Mouse (Mus musculus) MEL (cell line): ENCODE results near the gene Fkbp14. TPM values are rescaled to one million over a fixed set of nuclear protein-coding genes. Genes with fewer than 3 reads are reported as not detected.

Experiments used
- DNase-seq: peaks from one replicate; pipeline ENCODE4 v3.0.0; 2011; ENCODE audit warnings: low read depth, low spot score
- H3K27ac ChIP-seq: 2 replicates; pipeline ENCODE4 v1.5.1; 2012; ENCODE audit warnings: low read depth, mild to moderate bottlenecking, control low read depth, low read length, moderate library complexity; ENCODE audit not compliant: control insufficient read depth
- H3K27me3 ChIP-seq, 2 experiments: fragments of 150-350 bp in 1 of 2; sonication (generic) in 1 of 2; 2 replicates each; pipeline ENCODE4 v1.6.1; 2012; ENCODE audit warnings: low read length in 2 of 2, mild to moderate bottlenecking in 2 of 2, improper control_type of control experiment in 1 of 2, moderate library complexity in 1 of 2; ENCODE audit not compliant: insufficient read depth in 2 of 2, control insufficient read depth in 1 of 2
- H3K36me3 ChIP-seq, 2 experiments: 2 replicates each; pipeline ENCODE4 v1.6.1; 2012 to 2014; ENCODE audit warnings: low read length in 2 of 2, improper control_type of control experiment in 1 of 2, inconsistent platforms in 1 of 2, mild to moderate bottlenecking in 1 of 2; ENCODE audit not compliant: insufficient read depth in 2 of 2, control insufficient read depth in 1 of 2
- H3K4me1 ChIP-seq, 2 experiments: fragments of 150-350 bp in 1 of 2; sonication (generic) in 1 of 2; 2 replicates each; pipeline ENCODE4 v1.6.1; 2012; ENCODE audit warnings: low read length in 2 of 2, improper control_type of control experiment in 1 of 2, mild to moderate bottlenecking in 1 of 2; ENCODE audit not compliant: insufficient read depth in 2 of 2, control insufficient read depth in 1 of 2
- H3K4me3 ChIP-seq, 2 experiments: fragments of 150-350 bp in 1 of 2; sonication (generic) in 1 of 2; 2 replicates each; pipeline ENCODE4 v1.5.1; 2012; ENCODE audit warnings: low read depth in 2 of 2, low read length in 2 of 2, mild to moderate bottlenecking in 2 of 2, moderate library complexity in 2 of 2, control low read depth in 1 of 2, improper control_type of control experiment in 1 of 2; ENCODE audit not compliant: control insufficient read depth in 1 of 2, insufficient read depth in 1 of 2
- H3K79me2 ChIP-seq: 2 replicates; pipeline ENCODE4 v1.6.1; 2012; ENCODE audit warnings: mild to moderate bottlenecking, low read length, moderate library complexity; ENCODE audit not compliant: control insufficient read depth, poor library complexity, insufficient read depth
- H3K9ac ChIP-seq: 2 replicates; pipeline ENCODE4 v1.6.1; 2012; ENCODE audit warnings: low read depth, mild to moderate bottlenecking, control low read depth, low read length, moderate library complexity; ENCODE audit not compliant: control insufficient read depth, poor library complexity, severe bottlenecking
- H3K9me3 ChIP-seq: fragments of 150-350 bp; sonication (generic); replicated peaks from 2 replicates; pipeline ENCODE4 v1.6.1; 2012; ENCODE audit warnings: mild to moderate bottlenecking, low read length, improper control_type of control experiment, moderate library complexity; ENCODE audit not compliant: insufficient read depth
- CTCF ChIP-seq, 3 experiments: IDR thresholded peaks in 2 of 3; conservative IDR thresholded peaks in 1 of 3; 2 replicates each; pipeline ENCODE4 v1.5.1; 2011 to 2012; ENCODE audit warnings: low read length in 3 of 3, low read depth in 2 of 3, mild to moderate bottlenecking in 2 of 3, improper control_type of control experiment in 1 of 3, inconsistent platforms in 1 of 3, mixed read lengths in 1 of 3, moderate library complexity in 1 of 3; ENCODE audit not compliant: control insufficient read depth in 1 of 3, insufficient read depth in 1 of 3, poor library complexity in 1 of 3, severe bottlenecking in 1 of 3
- ELF1 ChIP-seq: IDR thresholded peaks from 2 replicates; pipeline ENCODE4 v1.6.1; 2014; ENCODE audit warnings: low read depth, mild to moderate bottlenecking, inconsistent platforms, low read length, improper control_type of control experiment, moderate library complexity
- GABPA ChIP-seq: IDR thresholded peaks from 2 replicates; pipeline ENCODE4 v1.6.1; 2012; ENCODE audit warnings: low read depth, mild to moderate bottlenecking, inconsistent platforms, low read length, improper control_type of control experiment, moderate library complexity
- GATA1 ChIP-seq: IDR thresholded peaks from 2 replicates; pipeline ENCODE4 v1.6.1; 2011; ENCODE audit warnings: low read depth, low read length, improper control_type of control experiment
- JUND ChIP-seq: IDR thresholded peaks from 2 replicates; pipeline ENCODE4 v1.6.1; 2011; ENCODE audit warnings: low read depth, mild to moderate bottlenecking, improper control_type of control experiment, low read length
- MAFK ChIP-seq: IDR thresholded peaks from 2 replicates; pipeline ENCODE4 v1.6.1; 2011; ENCODE audit warnings: low read depth, mild to moderate bottlenecking, low read length, improper control_type of control experiment, borderline replicate concordance
- MYC ChIP-seq: IDR thresholded peaks from 2 replicates; pipeline ENCODE4 v1.6.1; 2011; ENCODE audit warnings: low read depth, mild to moderate bottlenecking, low read length, improper control_type of control experiment, moderate library complexity
- NRF1 ChIP-seq: IDR thresholded peaks from 2 replicates; pipeline ENCODE4 v1.6.1; 2014; ENCODE audit warnings: low read depth, mild to moderate bottlenecking, inconsistent platforms, low read length, improper control_type of control experiment, moderate library complexity; ENCODE audit not compliant: poor library complexity, insufficient read depth, severe bottlenecking
- RAD21 ChIP-seq: IDR thresholded peaks from 2 replicates; pipeline ENCODE4 v1.6.1; 2011; ENCODE audit warnings: mild to moderate bottlenecking, low read depth, low read length, improper control_type of control experiment
- SIN3A ChIP-seq: IDR thresholded peaks from 2 replicates; pipeline ENCODE4 v1.6.1; 2012; ENCODE audit warnings: low read length, improper control_type of control experiment, inconsistent platforms
- SMC3 ChIP-seq: IDR thresholded peaks from 2 replicates; pipeline ENCODE4 v1.6.1; 2011; ENCODE audit warnings: low read depth, low read length, improper control_type of control experiment
- TCF12 ChIP-seq: IDR thresholded peaks from 2 replicates; pipeline ENCODE4 v1.6.1; 2014; ENCODE audit warnings: low read depth, mild to moderate bottlenecking, inconsistent platforms, low read length, improper control_type of control experiment, moderate library complexity
- USF1 ChIP-seq: IDR thresholded peaks from 2 replicates; pipeline ENCODE4 v1.6.1; 2014; ENCODE audit warnings: low read depth, mild to moderate bottlenecking, inconsistent platforms, low read length, improper control_type of control experiment, moderate library complexity
- USF2 ChIP-seq, 2 experiments: IDR thresholded peaks; 2 replicates each; pipeline ENCODE4 v1.6.1; 2011 to 2012; ENCODE audit warnings: improper control_type of control experiment in 2 of 2, low read length in 2 of 2, borderline replicate concordance in 1 of 2, inconsistent platforms in 1 of 2, low read depth in 1 of 2, mild to moderate bottlenecking in 1 of 2; ENCODE audit not compliant: insufficient read depth in 1 of 2
- ZMIZ1 ChIP-seq: IDR thresholded peaks from 2 replicates; pipeline ENCODE4 v1.6.1; 2012; ENCODE audit warnings: low read depth, mild to moderate bottlenecking, inconsistent platforms, low read length, improper control_type of control experiment, moderate library complexity
- polyA plus RNA-seq, 2 experiments: library from polyadenylated mRNA; stranded (reverse) in 1 of 2; unstranded in 1 of 2; fragments of >175 nt in 1 of 2; fragments of >200 nt in 1 of 2; gene quantifications; 2 replicates each; pipeline versions ENCODE4 v1.2.1 to v1.2.4; 2012; ENCODE audit warnings: low replicate concordance in 2 of 2, low read depth in 1 of 2; ENCODE audit not compliant: insufficient read length in 2 of 2, insufficient read depth in 1 of 2, missing spikeins in 1 of 2
- total RNA-seq: library from RNA; depleted of rRNA; stranded (reverse); fragments of 300-350 nt; gene quantifications from 2 replicates; pipeline ENCODE4 v1.2.3, GENCODE M21; 2012

The Fkbp14 gene
- total and polyA plus RNA-seq, 3 experiments, result 1.5 to 1.8 TPM; not detected in 1

GRCm38 (mm10) chr6:54555816-54556215, 41.3 kb downstream of the Fkbp14 start:
- H3K27ac ChIP-seq, result no peak overlapping the region
- DNase-seq, result no peak
- TF ChIP-seq USF2 (IDR thresholded peaks at IDR 0.05; ENCODE audit: borderline replicate concordance in 1 of 2, insufficient read depth in 1 of 2, low read depth in 1 of 2, low read length in 2 of 2), result no peak
- no peak for TF ChIP-seq NRF1
- no peak for TF ChIP-seq USF1
- TF ChIP-seq SIN3A, result no peak
- no peak for TF ChIP-seq ELF1
- H3K27me3 ChIP-seq, result no peaks in the 10 kb centered on the region; a peak in 2 of 4 replicates
- no peaks in the 10 kb centered on the region for H3K36me3 ChIP-seq
- H3K4me1 ChIP-seq, result no peaks in the 10 kb centered on the region
- no peaks in the 10 kb centered on the region for H3K9me3 ChIP-seq
- no peak overlapping the region for H3K4me3 ChIP-seq
- H3K79me2 ChIP-seq, result no peaks in the 10 kb centered on the region
- H3K9ac ChIP-seq, result no peak overlapping the region

- Histone ChIP-seq H3K27me3 (no peaks in the 10 kb centered on the region; a peak in 1 of 4 replicates), H3K9ac (no peak overlapping the region), H3K4me1 (no peaks in the 10 kb centered on the region), H3K27ac (no peak overlapping the region), H3K4me3 (no peak overlapping the region), H3K36me3 (no peaks in the 10 kb centered on the region), H3K79me2 (no peaks in the 10 kb centered on the region), H3K9me3 (no peaks in the 10 kb centered on the region)
- no peak for DNase-seq
- TF ChIP-seq TCF12 (no peak), ZMIZ1 (no peak), GABPA (no peak), NRF1 (no peak), MYC (no peak), SMC3 (no peak), CTCF (IDR thresholded peaks at IDR 0.05 in 2 of 3, conservative IDR thresholded peaks at IDR 0.05 in 1 of 3; ENCODE audit: control insufficient read depth in 1 of 3, insufficient read depth in 1 of 3, low read depth in 2 of 3, low read length in 3 of 3, poor library complexity in 1 of 3, severe bottlenecking in 1 of 3) (no peak), MAFK (no peak), SIN3A (no peak), GATA1 (no peak), RAD21 (no peak), JUND (no peak), ELF1 (no peak)
Measured at GRCm38 (mm10) chr6:54554341-54555110, 42.6 kb downstream of the Fkbp14 start.
